Mouse (Mus musculus) small intestine, adult 2 months (tissue): ENCODE data around the gene Barhl1.

Experiments used
- CTCF ChIP-seq: fragments of 200-500 bp; IDR thresholded peaks from 2 replicates; pipeline ENCODE4 v1.5.1; 2012; ENCODE audit warnings: low read depth, mild to moderate bottlenecking, control low read depth, inconsistent platforms, low read length, moderate library complexity, mixed read lengths; ENCODE audit not compliant: insufficient replicate concordance, insufficient read length; ENCODE audit errors: extremely low read depth
- POLR2A ChIP-seq: fragments of 200-500 bp; IDR thresholded peaks from 2 replicates; pipeline ENCODE4 v1.6.1; 2012; ENCODE audit warnings: low read depth, mild to moderate bottlenecking, control low read depth, inconsistent platforms, low read length, moderate library complexity

GRCm38 (mm10) chr2:28917156-28917517, 669 bp upstream of the Barhl1 start:
- TF ChIP-seq CTCF (no peak), POLR2A (no peak)
